13 mouse cellular contexts compared by ENCODE assay signal in the genomic region with DNA sequence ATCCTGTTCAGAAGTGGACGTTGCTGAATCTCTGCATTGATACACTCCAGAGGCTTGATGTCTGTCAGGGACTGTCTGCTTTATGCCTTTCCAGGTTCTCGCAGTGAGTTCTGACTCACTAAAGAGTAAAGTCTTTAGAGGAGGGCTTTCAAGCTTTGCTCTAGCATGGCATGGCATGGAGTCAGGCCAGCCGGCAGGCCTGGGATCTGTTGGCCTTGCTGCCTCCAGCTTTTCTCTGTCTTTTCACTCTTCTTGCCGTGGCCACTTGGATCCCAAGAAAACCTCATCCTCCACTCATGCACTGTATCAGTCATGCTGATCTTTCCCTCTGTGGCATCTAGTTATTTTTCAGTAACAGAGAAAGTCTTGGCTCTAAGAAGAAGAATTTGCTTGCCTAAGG.
"Had no signal": no experiment of that assay in that cellular context is flagged by ENCODE, and none has a peak within 500 bp of the region (broad histone marks: within the 10 kb centered on the region; RNA-seq: fewer than 3 reads in every experiment).

No protein-coding gene starts in this region.

- ATAC-seq: midbrain, embryonic 16.5 days had no signal

- DNase-seq: lung, embryonic 14.5 days; lung, postnatal 10 days; lung, postnatal 4 days; midbrain, embryonic 14.5 days; retina, postnatal 1 day; right cerebral cortex, adult 18-20 months; right cerebral cortex, postnatal 25 days; right cerebral cortex, postnatal 4 days; spleen, adult 18-20 months; thymus, adult 18-20 months; thymus, postnatal 14 days; thymus, postnatal 36 days had no signal
